Mouse (Mus musculus) layer of hippocampus, postnatal 14 days (tissue): Measurements from ENCODE around the gene Map2. TPM values are rescaled to one million over a fixed set of nuclear protein-coding genes. Genes with fewer than 3 reads are reported as not detected.

Experiments used
- DNase-seq, 2 experiments: peaks; one replicate each; pipeline ENCODE4 v3.0.0; 2021 to 2022; ENCODE audit warnings: low spot score in 2 of 2, mixed read lengths in 1 of 2
- total RNA-seq, 2 experiments: library from RNA; stranded (reverse); gene quantifications; 2 replicates each; pipeline ENCODE4 v1.2.3; 2021

Map2 gene
- total RNA-seq, 2 experiments from 2014 or later, result 947 to 1,024 TPM

DNA sequence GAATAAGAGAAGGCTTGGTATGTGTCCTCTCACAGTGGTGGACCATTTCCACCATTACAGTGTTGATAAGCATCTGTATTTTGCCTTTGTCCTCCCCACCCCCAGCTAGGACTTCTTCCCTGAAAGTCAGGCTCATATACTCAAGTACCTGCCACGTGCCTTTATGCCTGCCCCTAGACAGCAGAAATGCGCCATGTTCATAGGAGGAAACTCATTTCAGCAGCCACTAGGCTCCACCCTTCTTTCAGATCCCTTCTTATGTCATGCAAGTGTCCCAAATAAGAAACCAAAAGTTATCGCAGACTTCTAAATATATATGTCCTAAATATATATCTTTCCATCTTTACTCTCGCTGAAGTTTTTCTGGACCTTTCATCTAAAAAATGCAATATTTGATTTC lies 21.2 kb downstream of the Map2 start:
- DNase-seq, result no peak

DNA sequence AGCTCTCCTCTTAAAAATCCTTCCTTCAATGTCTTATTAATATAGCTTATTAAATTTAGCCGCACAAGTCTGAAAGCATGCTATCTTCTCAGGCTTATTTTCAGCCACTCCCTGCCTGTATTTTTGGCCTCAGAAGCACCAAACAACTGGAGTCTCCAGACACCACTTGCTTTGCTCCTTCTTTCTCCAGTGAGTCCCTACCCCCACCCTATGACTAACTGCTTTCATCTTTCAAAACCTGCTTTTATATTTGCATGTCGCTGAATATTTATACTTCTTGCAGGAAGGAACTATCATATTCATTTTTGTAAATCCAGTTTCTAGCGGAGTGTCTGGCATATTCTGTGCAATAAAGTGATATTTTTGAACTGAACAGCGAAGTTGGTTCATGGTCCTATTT lies 21.6 kb downstream of the Map2 start:
- DNase-seq, result no peak

DNA sequence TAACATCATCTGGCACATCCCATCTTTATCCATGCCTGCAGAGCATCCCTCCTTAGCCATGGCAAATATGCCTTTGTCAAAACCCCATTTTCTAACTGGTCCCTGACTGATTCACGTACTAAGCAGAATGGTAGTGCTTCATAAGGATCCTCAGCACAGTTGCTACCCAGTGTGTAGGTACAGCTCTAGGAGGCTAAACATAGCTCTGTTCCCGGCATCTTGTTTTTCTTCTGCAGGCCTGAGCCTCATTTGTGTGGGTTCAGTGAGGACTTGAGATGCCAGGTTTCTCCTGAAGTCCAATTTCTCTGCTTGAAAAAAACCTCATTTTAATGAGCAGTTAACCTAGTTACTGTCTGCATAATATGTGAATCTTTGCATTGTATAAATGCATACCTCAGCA lies 30.4 kb downstream of the Map2 start:
- DNase-seq, result no peak

GRCm38 (mm10) chr1:66206904-66207303 lies 31.8 kb downstream of the Map2 start:
- DNase-seq, result no peak

GRCm38 (mm10) chr1:66211074-66211791 lies 36.2 kb downstream of the Map2 start:
- no peak for DNase-seq

DNA sequence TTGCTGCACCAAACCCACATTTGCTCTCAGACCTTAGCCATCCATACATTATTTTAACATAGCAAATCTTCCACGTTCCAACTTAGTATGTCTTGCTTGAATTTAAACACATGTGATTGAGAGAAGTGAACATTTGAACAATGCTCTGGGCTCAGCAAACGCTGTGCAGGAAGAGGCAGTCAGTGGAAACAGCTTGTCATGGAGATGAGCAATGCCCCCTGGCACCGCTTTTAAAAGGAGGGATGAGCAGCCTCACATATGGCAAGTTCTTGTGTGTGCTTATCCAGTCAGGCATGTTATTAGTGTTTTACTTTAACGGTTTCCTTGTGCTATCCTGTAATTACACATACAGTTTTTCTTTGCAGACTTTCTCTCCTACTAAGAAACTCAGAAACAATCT lies 46.4 kb downstream of the Map2 start:
- DNase-seq, result no peak

DNA sequence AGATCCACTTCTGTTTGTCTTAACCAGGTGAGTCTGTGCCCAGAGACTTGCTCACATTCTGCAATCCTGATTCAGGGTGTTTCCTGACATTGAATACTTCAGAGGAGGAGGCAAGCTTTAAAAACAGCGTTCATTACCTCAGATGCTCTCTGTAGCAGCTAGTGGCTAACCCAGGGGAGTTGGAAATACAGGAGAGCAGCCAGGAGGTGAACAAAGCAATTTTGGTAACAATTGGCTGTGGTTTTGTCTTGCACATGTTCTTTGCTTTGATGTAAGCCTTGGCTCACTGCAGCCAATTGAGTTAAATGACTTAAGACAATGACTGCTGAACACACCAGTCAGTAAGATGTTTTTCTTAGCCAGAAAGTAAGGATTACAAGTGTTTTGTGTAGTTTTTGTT lies 48.3 kb downstream of the Map2 start:
- no peak for DNase-seq

DNA sequence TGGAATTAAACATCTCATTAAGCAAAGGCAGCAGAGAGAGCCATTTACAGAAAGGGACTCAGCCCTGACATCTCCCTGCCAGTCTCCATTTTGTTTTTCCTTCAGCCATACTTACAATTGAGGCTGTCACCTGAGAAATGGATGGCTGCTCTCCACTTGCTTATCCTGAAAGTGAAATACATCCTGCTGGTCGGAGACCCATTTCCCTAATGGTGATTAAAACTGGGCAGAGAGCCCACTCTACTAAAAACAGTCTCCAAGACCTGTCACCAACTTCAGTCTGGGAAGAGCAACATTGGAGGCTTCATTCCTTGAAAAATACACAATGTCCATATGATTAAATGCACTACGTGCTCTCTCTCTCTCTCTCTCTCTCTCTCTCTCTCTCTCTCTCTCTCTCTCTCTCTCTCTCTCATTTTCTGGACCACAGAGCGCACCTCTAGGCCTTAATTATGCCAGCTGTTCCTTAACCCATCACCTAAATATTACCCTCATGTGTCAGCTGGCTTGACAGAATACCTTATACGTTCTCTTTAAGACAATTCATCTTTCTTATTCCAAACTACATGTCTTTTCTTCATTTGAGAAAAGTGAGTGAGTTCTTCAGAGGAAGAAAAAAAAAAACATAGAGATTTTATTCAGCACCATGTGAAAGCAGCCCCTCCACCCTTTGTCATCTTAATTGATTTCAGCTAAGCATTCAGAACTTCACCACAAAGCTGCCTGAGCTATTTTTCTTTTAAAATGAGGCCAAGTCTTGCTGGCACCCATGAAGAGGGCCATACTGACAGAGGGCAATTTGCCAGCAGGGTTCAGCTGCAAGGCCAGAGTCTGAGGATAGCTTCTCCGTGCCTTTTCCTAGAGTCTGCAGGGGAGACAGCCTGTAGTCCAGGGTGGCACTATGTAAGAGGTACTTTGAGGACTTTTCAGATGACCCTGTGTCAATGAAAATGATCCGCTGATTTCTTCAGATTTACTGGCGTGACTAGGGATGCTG lies 51.6 kb downstream of the Map2 start:
- DNase-seq, result peak in 1 of 2 experiments; percentile 59

GRCm38 (mm10) chr1:66228205-66228604 lies 53.1 kb downstream of the Map2 start:
- no peak for DNase-seq

DNA sequence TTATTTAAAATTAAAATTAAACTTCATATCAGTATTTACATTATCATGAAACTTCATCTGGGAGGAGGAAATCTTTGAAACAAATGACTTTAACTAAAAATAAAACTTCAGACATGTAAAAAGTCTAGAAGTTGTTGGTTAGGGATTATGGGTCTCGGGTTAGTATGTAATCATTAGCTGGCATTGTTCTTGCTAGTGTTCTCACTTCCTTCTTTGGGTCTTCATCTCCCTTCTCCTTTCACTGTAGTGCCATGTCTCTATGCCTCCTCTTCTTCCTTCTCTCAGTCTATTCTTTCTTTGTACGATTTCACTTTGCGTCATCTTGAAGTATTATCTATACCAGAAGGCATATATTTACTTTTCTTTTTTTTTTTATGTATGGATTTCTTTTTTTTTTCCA lies 55.3 kb downstream of the Map2 start:
- DNase-seq, result no peak

- DNase-seq, result no peak
These were observed 56.9 kb downstream of the Map2 start for GRCm38 (mm10) chr1:66231963-66232362.

GRCm38 (mm10) chr1:66244910-66245309 lies 69.8 kb downstream of the Map2 start:
- no peak for DNase-seq

DNA sequence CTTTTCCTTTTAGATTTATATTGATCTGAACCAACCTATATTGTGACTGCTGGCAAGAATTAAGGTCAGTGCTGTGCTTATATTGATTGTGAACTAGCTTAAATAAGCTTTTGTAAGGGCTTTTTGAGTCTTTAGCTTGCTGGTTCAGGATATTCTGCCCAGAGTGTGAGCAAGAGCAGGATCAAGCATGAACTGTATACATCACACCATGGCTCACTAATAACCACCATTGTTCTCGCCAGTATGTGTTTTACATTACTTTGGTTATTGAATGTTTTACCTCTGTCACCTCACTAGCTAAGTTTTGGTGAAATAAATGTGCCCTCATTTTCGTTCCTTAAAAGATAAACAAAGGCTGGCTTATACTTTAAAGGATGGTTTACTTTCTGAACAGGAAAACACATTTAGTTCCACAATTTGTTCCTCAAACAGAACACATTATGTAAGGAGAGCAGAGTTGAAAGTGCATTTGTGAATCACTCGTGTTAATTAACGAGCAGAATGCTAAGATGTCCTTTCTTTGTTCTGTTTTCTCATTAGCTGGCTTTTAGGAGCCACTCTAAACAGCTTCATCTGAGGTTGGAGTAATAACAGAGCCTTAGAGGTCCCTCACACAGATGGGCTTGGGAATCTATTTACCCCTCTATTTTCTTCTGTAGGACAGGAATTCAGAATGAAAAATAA lies 76.7 kb downstream of the Map2 start:
- DNase-seq, result no peak

- no peak for DNase-seq
These were observed 77.3 kb downstream of the Map2 start for GRCm38 (mm10) chr1:66252333-66252724.

DNA sequence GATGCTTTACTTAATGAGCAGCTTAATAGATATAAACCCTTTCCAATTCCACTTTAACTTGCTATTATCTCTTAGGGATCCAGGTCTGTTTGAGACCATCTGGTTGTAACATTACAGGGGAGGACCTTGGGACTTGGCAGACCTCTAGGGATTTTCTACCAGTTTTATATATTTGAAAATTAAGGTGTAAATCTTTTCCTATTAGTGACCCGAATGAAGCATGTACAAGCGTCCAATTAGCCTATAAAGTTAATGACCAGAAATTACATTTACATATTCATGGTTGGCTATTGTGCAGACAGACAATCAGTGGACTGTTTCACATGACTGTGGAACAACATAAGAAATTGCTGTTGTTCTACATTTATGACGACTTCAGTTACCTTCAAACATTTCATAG lies 88.1 kb downstream of the Map2 start:
- no peak for DNase-seq

- no peak for DNase-seq
These were observed 91.3 kb downstream of the Map2 start for GRCm38 (mm10) chr1:66266231-66266924.

DNA sequence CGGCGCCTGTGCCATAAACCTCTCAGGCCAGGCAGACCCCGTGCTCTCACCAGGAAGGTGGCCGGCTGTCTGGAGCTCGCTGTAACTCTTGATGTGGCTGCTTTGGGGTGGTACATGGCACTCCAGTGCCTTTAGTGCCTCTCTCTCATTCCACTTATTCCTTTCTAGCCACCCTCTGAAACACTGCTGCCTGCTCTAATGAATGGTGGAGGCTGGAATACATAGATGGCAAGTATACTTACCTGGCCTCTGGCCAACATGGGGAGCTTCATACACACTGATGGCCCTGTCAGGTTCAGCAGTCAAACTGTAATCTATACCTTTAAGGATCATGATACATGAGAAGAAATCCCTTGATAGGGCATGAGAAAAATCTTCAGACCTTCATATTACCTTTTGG lies 102.6 kb downstream of the Map2 start:
- no peak for DNase-seq

DNA sequence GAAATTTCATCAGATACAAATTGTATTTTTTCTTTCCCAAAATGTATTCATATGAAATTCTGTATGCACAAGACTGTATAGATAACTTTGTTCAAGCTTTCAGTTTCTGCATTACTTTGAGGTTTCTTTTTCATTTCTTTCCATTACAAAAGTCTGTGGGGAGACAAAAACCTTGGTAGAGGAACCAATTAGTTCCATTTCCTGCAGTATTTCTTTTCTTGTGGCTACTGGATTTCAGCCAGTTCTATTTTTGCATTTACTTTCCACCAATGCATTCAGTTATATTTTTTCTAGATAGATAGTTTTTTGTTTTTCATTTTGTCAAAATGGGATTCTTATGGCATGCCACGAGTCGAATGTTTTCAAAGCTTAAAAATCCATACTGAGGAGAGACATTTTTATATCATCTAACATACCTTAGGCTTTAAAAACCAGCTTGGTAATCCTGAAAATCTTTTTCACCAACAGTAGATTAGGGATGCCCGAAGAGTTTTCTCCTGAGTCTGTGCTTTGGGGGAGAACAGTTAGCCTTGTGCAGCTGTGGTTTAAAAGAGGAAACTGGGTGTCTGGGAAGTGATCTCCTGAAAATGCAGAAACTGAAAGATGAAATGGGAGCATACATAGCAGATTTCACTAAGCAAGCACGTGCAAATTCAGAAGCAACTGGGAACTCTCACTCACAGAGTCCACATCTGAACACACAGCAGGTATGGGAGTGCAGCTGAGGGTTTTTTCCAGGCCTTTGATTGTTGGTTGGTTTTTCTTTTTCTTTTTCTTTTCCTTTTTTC lies 104.3 kb downstream of the Map2 start:
- DNase-seq, result no peak

DNA sequence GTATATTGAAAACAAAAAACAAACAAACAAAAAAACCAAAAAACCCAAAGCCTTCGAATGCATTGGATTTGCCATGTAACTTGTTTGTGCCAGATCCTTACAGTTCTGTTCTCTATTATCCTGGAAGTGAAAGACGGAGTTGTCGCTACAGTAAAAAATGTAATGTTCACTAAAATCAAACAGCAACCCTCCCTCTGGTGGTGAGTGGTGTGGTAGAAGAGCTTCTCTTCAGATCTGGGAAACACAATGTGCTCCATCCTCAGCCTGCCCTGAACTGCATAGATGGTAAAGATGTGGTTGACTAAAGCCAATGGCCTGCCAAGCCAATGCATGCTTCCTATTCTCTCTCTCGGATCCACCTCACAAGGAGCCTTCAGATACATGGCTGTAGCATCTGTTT lies 105.1 kb downstream of the Map2 start:
- no peak for DNase-seq

GRCm38 (mm10) chr1:66282447-66282846 lies 107.4 kb downstream of the Map2 start:
- no peak for DNase-seq
